Mouse (Mus musculus) erythroblast, embryonic 14.5 days (primary cell): ENCODE measurements at regions not wholly inside any gene's neighbourhood (a gene's known extent, or its start where the extent isn't known, plus 50 kb on each side); places are given as distances from the start of the nearest gene placed in this dataset.

Experiments
- GATA1 ChIP-seq: IDR thresholded peaks from 2 replicates; pipeline ENCODE4 v1.6.1; 2012; ENCODE audit warnings: low read length, inconsistent platforms, mixed read lengths
- TAL1 ChIP-seq: IDR thresholded peaks from 3 replicates; pipeline ENCODE4 v1.6.1; 2012; ENCODE audit warnings: low read length, inconsistent platforms, mixed read lengths

DNA sequence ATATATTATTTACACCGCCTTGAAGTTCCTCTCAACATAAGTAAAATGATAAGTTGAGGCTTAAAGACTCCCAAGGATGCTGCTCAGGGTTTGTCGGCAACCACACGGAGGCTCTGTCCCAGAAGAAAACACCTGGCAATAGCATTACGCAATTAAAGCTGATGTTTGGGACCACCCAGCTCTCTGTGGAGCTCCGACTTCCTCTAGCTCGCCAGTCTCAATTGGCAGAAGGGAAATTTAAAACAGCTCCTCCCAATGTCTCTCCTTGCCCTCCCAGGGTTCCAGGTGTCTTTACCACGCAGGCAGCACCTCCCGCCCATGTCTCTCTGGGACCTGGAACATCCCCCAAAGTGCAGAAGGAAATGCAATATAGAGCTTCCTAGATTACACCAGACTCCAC lies 701.1 kb downstream of the Slc4a3 start:
- TF ChIP-seq GATA1 (no peak), TAL1 (no peak)
